Mouse (Mus musculus) kidney, postnatal 10 days (tissue): Measurements from ENCODE around the gene Tex10.
"Not testable (repeated sequence)": the region's sequence is repeated elsewhere in the genome, so short reads cannot be mapped to it uniquely, and the experiment has no call there.

ENCODE experiments used
- DNase-seq: peaks from one replicate; pipeline ENCODE4 v3.0.0; 2021; ENCODE audit warnings: mixed read lengths

The Tex10 gene

GRCm38 (mm10) chr4:48472792-48473650 is at the start of gene Tex10:
Gene Tex10 (minus strand): TSS chr4:48473459.
- DNase-seq, result peak; percentile 95

- no peak for DNase-seq
Observed at GRCm38 (mm10) chr4:48510861-48511260, 37.6 kb upstream of the Tex10 start.

- DNase-seq, result no peak
Observed at GRCm38 (mm10) chr4:48492510-48492909, 19.3 kb upstream of the Tex10 start.

GRCm38 (mm10) chr4:48491290-48491743 is 18.1 kb upstream of the Tex10 start:
- peak; percentile 5 for DNase-seq

GRCm38 (mm10) chr4:48488916-48489315 is 15.7 kb upstream of the Tex10 start:
- DNase-seq, result no peak

GRCm38 (mm10) chr4:48481287-48481686 is 8.0 kb upstream of the Tex10 start:
- peak; percentile 57 for DNase-seq

- DNase-seq, result no peak
Observed at GRCm38 (mm10) chr4:48473651-48474011, 372 bp upstream of the Tex10 start.

GRCm38 (mm10) chr4:48472052-48472791 is 1.0 kb downstream of the Tex10 start:
- DNase-seq, result peak; percentile 14

GRCm38 (mm10) chr4:48470977-48471376 is 2.3 kb downstream of the Tex10 start:
- no peak for DNase-seq

GRCm38 (mm10) chr4:48461060-48461459 is 12.2 kb downstream of the Tex10 start:
- no peak for DNase-seq

- DNase-seq, result no peak
Observed at GRCm38 (mm10) chr4:48458436-48458835, 14.8 kb downstream of the Tex10 start.

- DNase-seq, result peak; percentile 10
Observed at GRCm38 (mm10) chr4:48454106-48454773, 19.0 kb downstream of the Tex10 start.

- no peak for DNase-seq
Observed at GRCm38 (mm10) chr4:48428054-48428453, 45.2 kb downstream of the Tex10 start.

GRCm38 (mm10) chr4:48427413-48427812 is 45.8 kb downstream of the Tex10 start:
- no peak for DNase-seq

- DNase-seq, result no peak
Observed at GRCm38 (mm10) chr4:48423738-48424137, 49.5 kb downstream of the Tex10 start.

- DNase-seq, result no peak
Observed at GRCm38 (mm10) chr4:48422633-48423032, 50.6 kb downstream of the Tex10 start.

- DNase-seq, result no peak
Observed at GRCm38 (mm10) chr4:48418831-48419468, 54.3 kb downstream of the Tex10 start.

GRCm38 (mm10) chr4:48415838-48416335 is 57.4 kb downstream of the Tex10 start:
- DNase-seq, result peak; percentile 50

- no peak for DNase-seq
Observed at GRCm38 (mm10) chr4:48413473-48413872, 59.8 kb downstream of the Tex10 start.

- peak; percentile 65 for DNase-seq
Observed at GRCm38 (mm10) chr4:48407350-48408039, 65.8 kb downstream of the Tex10 start.

GRCm38 (mm10) chr4:48405724-48406491 is 67.4 kb downstream of the Tex10 start:
- DNase-seq, result not testable (repeated sequence)
